Mouse (Mus musculus): ENCODE measurements around the gene Scaf11.

The Scaf11 gene

DNA sequence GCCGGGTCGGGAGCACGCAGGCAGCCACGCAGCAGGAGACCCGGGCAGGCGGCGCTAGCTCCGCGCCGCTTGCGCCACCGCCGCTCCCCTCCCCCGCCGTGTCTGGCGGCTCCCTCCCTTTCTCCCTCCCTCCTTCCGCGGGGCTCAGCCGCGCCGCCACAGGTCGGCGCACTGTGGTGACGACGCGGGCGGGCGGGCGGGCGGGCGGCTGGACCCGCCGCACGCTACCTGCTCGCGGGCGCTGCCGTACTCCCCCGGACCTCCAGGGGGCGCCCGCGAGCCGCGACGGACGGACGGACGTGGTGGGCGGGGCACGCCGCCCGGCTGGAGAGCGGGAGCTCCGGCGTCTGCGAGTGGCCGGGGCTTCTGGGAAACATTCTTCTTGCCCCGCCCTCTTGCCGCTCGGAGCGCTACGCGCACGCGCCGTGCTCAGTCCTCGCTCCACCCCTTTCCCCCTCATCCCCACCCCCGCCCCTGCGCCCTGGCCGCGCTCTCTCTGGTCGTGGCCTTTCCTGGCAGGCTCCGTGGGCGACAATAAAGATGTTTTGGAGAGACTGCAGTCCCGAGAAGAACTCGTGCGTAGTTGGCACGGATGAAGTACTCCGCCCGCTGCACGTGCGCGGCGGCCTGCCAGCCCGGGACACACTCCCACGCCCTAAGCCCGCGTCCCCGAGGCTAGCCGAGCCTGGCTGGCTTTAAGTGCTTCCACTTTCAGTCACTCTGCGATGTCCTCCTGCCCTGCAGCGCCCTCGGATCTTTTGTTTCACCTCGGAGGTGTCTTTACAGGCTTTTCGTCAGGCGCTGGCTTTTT lies at the start of gene Scaf11:
Gene Scaf11, minus strand, starts transcription at position 114 of the 811 bp plus-strand sequence.
- DNase-seq (ENCODE audit: low spot score in 2 of 2): peak; percentile 95 to 97

DNA sequence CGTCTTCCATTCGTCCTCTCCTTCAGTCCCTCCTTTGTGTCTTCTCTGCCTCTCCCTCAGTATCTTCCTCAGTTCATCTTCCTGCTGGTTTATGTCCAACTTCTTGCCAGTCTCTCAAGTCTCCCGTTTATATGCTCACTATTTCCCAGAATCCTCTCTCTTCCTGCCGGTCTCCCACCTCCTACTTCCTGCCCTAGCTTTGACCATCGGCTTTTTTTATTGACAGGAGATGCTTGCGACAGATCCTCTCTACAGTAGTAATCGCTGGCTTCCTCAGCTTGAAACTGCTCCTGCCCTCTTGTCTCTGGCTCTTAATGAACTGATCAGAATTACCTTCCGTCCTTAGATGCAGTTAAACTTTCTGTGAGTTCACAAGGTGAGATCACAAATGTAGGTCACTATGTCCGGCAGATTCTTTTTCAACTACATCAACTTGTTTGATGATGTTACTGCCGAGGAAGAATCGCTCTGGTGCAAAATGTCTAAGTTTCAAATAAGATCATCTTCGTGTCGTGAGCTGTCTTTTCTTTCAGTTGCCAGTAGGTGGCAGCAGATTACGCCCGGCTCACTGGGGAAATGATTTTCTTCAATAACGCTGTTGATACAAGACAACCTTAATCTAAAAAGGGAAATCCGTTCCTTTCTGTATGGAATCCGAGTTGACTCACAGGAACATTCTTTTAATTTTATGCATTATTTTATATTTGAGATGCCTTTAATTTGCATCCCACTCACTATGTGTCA lies 46.6 kb upstream of the Scaf11 start:
- peak in 1 of 2 experiments; percentile 40 for DNase-seq (ENCODE audit: low spot score in 2 of 2)

DNA sequence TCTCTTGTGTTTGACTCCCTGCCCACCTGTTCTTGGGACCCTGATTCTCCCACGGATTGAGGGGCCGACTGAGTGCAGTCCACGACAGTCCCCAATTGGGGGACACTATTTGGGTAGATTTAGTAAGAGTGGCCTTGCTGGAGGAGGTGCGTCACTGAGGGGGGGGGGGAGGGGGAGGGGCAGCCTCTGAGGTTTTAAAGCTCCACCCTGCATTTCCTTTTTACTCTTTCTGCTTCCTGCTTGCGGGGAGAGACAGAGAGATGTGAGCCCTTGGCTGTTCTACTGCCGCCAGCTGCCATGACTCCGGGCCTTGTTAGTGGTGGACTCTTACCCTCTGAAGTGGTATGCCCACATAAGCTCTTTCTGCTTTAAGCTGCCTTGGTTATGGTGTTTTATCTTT lies 37.0 kb upstream of the Scaf11 start:
- DNase-seq (ENCODE audit: low spot score in 2 of 2): no peak

DNA sequence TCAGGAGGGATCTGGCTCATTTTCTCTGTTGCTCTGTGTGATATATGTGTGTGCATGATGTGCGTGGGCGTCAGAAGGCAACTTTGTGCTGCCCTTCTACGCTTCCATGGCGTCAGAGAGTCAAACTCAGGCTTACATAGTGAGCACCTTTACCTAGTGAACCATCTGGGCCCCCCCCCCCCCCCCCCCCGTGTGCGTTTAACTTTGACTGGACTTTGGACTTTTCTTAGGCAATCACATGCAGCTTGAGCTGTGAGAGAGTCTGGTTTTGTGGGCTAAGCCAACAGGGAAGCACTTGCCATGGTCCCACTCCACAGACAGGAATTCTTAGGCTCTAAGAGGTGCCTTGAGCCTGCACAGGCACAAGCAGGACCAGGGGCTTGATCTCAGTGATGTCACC lies 33.6 kb upstream of the Scaf11 start:
- DNase-seq (ENCODE audit: low spot score in 2 of 2): peak in 1 of 2 experiments; percentile 19

DNA sequence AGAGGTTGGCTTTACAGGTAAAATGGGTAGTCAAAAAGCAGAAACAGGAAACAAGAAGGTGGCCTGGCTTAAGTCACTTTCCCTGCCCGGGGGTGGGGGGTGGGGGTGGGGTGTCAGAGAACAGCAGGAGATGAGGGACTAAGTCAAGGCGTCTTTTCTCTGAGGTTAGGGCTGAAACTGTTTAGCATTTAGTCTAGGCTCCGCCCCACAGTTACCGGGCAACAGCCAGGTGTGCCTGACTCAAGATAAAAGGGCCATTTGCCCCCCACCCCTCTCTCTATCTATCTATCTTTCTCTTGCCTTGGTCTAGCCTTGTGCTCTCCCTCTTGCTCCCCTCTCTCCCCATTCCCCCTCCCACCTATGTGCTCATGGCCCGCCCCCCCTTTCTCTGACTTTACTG lies 32.9 kb upstream of the Scaf11 start:
- no peak for DNase-seq (ENCODE audit: low spot score in 2 of 2)

DNA sequence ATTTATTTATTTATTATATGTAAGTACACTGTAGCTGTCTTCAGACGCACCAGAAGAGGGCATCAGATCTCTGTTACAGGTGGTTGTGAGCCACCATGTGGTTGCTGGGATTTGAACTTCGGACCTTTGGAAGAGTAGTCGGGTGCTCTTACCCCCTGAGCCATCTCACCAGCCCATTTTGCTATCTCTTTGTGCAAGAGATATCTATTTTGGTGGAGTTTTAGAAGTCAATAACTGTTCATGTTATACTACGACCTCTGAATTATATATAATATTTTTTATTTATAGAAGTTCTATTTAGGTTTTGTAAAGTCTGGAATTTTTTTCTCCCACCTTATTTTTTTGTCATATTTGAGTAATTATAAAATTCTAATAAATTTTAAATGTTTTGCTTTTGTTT lies 32.3 kb upstream of the Scaf11 start:
- peak in 1 of 2 experiments; percentile 0 for DNase-seq (ENCODE audit: low spot score in 2 of 2)

DNA sequence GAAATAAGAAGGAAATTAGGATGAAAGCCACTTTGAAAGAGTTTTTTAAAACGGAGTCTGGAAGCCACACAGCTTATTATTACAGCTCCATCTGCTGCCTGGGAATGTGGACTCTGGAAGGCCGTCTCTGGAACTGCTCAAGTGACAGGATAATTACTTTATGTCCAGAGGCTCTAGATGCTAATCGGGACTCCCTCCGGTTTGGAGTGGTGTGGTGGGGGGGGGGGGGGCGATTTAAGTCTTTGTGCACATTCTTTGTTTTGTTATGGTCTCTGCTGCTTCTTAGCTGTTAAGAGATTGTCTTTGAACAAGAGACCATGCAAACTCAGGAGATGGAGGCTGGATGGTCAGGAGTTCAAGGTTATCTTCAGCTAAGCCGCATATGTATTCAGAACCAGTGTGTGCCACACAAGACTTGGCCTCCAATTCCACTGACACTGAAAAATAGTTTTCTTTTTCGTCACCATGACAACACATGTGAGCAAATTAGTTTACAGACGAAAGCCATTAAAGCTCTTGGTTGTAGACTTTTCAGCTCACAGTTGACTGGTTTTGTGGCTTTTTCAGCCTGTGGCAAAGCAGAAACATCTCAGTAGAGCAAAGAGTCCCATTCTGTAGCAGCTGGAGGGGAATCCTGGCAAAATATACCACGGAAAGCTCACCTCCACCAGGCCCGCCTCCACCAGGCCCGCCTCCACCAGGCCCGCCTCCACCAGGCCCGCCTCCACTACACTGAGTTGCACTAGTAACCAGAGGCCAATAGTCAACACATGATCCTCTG lies 31.4 kb upstream of the Scaf11 start:
- DNase-seq (ENCODE audit: low spot score in 2 of 2): peak in 1 of 2 experiments; percentile 57

DNA sequence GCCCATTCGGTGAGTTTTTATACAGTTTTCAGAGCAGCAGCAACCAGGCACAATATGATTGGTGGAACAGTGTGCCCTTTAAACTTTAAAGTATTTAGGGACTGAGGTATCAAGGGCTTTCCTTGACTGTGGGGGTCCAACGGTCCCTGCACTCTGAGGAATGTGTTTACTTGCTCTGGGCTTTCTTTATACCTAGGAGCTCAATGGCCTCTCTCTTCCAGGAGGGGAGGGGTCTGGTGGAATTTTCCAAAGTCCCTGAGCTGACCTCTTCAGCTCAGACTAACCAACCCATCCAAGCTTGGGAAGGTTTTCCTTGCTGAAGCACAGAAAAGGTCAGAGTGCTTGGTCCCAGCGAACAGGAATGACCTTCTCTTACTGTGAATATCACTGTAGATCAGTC lies 30.8 kb upstream of the Scaf11 start:
- DNase-seq (ENCODE audit: low spot score in 2 of 2): peak in 1 of 2 experiments; percentile 43

DNA sequence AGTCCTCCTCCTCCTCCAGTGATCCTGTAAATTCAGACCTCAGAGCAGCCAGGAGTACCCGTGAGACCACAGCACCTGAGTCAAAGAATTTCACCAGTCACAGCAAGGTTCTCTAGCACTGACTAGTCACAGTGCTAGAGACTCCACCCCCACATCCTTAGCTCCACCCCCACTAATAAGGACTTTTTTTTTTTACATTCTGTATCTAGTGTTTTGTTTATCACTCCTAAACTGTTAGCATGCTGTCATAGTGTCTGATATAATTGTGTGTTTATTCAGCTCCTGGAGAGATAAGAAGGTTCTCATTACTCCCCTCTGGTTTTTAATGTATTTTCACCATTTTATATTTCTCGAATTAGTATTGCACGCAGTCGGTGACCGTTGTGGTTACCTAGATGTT lies 29.5 kb upstream of the Scaf11 start:
- peak in 1 of 2 experiments; percentile 9 for DNase-seq (ENCODE audit: low spot score in 2 of 2)

DNA sequence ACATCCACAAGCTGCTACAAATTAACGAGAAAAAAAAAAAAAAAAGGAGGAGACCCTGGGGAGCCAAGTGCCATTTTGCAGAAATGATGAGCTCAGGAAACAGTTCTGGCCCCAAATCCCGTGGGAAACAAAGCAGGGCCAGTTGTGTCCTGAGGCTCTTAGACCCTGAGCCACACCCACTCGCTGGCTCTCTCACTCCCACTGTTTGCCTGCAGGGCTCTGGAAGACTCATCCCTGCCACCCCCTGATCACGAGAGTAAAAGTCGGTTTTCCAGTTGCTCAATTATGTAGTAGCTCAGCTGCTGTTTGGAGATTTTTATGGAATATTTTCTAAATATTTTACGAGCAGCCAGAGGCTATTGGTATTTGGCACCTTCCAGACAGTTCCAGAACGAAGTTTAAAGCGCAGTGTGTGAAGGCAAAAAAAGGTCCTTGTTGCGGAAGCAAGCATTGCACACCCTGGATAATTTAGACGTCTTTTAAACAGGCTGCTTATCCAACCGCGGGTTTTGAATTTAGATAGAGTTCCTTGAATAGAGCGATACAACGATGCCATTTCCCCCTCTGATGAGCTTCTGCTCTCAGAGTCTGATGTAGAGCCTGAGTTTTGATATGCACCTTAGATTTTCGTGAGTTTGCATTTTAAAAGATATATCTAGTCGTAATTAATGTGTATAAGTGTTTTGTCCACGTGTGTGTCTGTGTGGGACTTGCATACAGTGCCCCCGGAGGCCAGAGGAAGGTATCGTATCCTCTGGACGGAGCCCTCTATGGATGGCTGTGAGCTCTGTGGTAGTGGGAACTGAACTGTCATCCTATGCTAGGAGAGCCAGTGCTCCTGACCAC lies 28.5 kb upstream of the Scaf11 start:
- DNase-seq (ENCODE audit: low spot score in 2 of 2): peak in 1 of 2 experiments; percentile 59

DNA sequence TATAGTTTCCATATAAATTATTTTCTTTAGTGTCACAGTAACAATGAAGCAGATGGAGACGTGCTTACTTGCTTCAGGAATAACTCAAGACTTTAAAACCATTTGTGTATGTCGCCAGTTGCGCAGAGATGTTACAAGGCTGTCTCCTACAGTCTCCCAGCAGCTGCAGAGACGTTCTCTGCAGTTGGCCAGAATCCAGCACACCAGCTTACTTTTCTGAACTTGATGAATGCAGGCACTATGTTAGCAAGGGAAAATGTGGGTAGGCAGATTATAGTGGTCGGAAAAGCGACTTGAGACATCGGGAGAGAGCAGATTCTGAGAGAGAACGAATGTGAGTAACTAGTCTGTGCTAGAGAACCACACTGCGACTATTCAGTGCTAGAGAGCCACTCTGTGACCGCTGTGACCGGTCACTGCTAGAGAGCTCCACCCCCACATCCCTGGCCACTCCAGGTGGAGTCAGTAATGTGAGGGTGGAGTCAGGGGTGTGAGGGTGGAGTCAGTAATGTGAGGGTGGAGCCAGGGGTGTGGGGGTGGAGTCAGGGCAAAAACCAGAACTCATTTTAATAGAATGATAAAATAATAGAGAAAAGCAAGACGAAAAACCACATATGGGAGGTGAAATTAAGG lies 26.5 kb upstream of the Scaf11 start:
- DNase-seq (ENCODE audit: low spot score in 2 of 2): peak in 1 of 2 experiments; percentile 52

DNA sequence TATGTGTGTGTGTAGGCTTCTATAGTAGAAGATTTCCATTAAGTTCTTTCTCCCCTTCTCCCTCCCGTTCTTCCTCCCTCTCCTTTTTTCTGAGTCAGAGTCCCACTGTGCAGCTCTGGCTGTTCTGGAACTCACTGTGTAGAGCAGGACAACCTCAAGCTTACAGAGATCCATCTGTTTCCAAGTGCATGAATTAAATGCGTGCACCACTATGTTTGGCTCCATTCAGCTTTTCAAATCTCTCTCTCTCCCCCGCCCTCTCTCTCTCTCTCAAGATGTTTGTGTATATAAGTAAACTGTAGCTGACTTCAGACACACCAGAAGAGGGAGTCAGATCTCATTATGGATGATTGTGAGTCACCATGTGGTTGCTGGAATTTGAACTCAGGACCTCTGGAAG lies 20.2 kb upstream of the Scaf11 start:
- no peak for DNase-seq (ENCODE audit: low spot score in 2 of 2)

DNA sequence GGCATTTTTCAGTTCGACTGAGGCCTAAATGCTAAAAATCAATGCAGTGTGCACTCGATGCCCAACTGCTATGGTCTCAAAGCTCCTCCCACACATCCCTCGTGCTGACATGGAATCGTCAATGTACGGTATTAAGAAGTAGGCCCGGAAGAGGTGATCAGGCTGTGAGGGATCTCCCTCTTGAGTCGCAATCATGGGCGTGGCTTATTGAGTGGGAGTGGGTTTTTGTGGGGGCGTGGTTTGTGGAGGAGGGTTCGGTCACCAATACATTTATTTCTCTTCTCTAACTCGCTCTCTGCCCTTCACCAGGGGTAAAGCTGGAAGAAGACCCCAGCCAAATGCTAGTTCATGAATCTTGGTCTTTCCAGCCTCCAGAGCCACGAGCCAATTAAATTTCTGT lies 17.4 kb upstream of the Scaf11 start:
- DNase-seq (ENCODE audit: low spot score in 2 of 2): no peak

DNA sequence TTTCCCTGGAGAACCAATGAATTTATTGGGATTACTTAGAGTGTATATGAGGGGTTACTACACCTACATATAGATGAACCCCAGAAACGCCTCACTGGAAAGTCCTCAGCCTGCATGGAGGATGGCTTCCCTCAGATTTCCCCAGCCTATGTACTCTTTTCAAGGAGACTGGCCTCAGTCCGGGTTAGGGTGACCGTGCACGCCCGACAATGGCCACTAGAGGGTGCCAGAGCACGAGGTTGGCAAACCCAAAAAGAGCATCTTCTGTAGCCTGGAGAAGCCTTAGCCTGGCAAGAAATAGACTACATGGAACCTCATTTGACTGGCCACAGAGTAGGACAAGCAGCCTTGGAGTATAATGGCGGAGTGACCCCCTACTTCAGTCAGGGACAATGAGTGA lies 15.7 kb upstream of the Scaf11 start:
- DNase-seq (ENCODE audit: low spot score in 2 of 2): peak; percentile 74 to 93

DNA sequence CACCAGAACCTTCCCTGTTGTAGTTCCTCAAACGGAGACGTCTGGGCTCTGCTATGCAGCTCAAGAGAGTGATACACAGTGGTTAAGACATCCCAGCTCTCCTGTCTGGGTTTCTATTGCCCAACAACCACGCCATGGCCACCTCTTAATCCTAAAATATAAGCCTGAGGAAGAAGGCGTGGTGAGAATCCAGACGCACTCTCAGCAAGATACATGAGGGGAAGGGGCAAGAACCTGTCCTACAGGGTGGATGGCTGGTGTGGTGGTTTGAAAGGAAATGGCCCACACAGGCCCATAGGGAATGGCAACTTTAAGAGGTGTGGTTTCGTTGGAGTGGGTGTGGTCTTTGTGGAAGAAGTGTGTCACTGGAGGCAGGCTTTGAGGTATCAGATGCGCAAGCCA lies 14.9 kb upstream of the Scaf11 start:
- DNase-seq (ENCODE audit: low spot score in 2 of 2): no peak

DNA sequence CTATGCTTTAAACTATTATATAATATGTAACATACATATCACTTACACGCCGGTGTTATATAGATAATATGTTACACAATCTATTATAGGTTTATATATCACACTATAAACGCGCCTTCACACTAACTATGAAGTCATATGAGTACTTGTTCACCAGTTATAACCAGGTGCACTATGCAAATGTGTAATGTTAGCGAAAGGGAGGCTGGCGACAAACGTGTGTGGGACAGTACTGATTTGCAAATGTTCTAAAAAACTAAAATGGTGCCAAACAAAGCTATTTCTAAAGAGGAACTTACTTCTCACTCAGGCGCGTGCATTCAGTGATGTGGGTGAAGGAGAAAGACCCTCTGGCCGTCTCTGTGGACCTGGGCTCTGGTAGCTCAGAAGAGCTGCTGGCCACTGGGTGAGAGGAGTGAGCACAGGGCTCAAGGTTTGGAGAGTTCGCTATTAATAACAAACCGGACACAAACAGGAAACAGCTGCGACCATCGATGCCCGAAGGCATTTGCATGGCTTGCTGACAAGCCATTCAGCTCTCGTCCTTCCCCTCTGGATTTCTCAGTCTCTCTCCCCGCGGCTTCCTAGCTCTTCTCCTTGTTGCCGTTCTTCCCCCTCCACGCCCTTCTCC lies 13.8 kb upstream of the Scaf11 start:
- no peak for DNase-seq (ENCODE audit: low spot score in 2 of 2)

DNA sequence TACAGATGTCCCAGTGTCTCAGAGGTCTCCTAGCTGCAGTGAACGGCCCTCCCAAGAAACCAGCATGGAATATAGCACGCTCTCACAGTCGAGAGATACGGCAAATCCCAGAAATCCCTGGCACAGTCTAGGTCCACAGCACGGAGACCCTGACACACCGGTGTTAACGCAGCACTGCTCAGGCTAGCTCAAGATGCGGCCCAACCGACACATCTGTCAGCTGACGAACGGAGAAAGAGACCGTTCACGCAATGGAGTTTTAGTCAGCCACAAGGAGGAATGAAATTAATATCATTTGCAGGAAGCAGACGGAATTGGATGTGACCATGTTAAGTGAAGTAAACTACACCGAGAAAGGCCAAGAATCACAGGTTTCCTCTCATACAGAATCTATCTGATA lies 13.3 kb upstream of the Scaf11 start:
- no peak for DNase-seq (ENCODE audit: low spot score in 2 of 2)

DNA sequence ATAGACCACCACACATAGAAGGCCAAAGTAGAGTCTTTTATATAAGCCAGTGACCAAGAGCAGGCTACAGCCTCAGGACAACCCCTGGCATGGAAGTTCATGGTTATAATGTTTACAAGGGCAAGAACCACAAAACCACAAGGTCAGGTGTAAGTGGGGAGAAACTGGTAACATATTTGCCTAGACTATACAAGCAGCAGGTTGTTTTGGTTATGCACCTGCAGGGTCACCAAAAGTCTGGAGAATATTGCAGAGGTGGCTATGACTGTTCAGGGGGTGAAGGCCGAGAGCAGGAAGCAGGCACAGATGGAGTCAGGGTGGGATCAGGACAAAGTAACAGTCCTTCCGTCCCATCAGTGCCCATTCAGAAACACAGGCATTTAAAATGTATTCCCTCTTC lies 7.7 kb upstream of the Scaf11 start:
- peak in 1 of 2 experiments; percentile 9 for DNase-seq (ENCODE audit: low spot score in 2 of 2)

DNA sequence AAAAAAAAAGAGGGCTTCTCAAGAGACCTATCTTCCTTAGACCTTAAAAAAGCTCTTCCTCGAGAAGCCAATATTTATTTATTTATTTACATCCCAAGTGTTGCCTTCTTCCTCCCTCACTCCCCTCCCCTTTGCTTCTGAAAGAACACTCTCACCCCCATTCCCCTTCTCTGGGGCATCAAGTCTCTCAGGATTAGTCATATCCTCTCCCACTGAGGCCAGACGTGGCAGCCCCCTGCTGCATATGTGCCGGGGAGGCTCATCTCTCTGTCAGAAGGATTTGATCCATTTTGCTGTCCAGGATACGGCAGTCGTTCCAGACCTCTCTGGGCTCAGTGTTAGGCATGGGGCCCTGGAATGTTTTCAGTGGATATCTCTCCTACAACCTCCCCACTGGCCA lies 7.2 kb upstream of the Scaf11 start:
- DNase-seq (ENCODE audit: low spot score in 2 of 2): peak in 1 of 2 experiments; percentile 35

DNA sequence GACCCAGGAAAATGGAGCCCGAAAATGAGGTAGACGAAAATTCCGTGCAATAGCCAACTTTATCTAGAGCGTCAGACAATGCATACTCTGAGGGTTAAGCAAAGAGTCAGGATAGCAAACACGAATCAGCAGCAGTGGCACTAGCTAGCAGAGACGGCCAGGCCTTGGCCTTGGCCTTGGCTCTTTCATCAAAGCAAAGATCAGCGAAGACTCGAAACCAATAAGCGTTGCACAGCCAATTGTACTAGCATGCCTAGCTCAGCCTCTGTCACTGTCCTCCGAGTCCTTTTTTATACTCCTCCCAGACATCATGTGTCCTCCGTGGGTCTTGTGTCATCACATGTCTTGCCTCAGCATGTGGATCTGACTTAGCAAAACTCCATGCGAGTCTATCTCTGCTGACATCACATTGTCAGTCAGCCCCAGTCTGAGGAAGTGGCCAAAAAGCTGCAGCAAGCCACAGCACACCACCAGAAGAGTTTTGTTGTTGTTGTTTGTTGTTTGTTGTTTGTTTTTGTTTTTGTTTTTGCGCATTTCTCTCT lies 5.8 kb upstream of the Scaf11 start:
- DNase-seq (ENCODE audit: low spot score in 2 of 2): peak; percentile 16 to 36
